Mouse (Mus musculus): ENCODE data around the gene Smyd3.

GRCm38 (mm10) chr1:179086208-179086607 lies 431.6 kb downstream of the Smyd3 start:
- TF ChIP-seq EP300 (optimal IDR thresholded peaks at IDR 0.05) (no peak), CTCF (IDR thresholded peaks at IDR 0.05; ENCODE audit: low read depth) (no peak)

Measured in stomach, postnatal 0 days (tissue).